Mouse (Mus musculus): ENCODE data around the gene Ube2m. TPM values are rescaled to one million over a fixed set of nuclear protein-coding genes. Genes with fewer than 3 reads are reported as not detected.
A peak's percentile ranks its signal among the peaks of the same experiment; 100 is the strongest.

Gene Ube2m
- polyA plus RNA-seq, 1 experiment from 2014 or later = 90.9 TPM

GRCm38 (mm10) chr7:13038621-13039169, 620 bp upstream of the Ube2m start:
- H3K9ac ChIP-seq (ENCODE audit: low read length) = peak overlapping the region; percentile 97
- H3K4me2 ChIP-seq (replicated peaks; ENCODE audit: low read depth) = peak overlapping the region; percentile 65
- H3K27ac ChIP-seq (replicated peaks) = peak overlapping the region; percentile 99
- WGBS = 11% methylated on average over 15 of the region's 15 CpGs
- no peaks in the 10 kb centered on the region for H3K9me3 ChIP-seq (ENCODE audit: control insufficient read depth, low read length)
- peak overlapping the region; percentile 72 for H3K4me3 ChIP-seq (ENCODE audit: low read depth, low read length)
- ATAC-seq (ENCODE audit: low FRiP score, low TSS enrichment) (no peak), DNase-seq (ENCODE audit: low spot score) (no peak)
- no peak for TF ChIP-seq CTCF (IDR thresholded peaks at IDR 0.05; ENCODE audit: low read depth)
- no peak for TF ChIP-seq EP300 (optimal IDR thresholded peaks at IDR 0.05)
- peaks cover 8% of the 10 kb centered on the region; the same call in 1 of the 2 replicates for H3K4me1 ChIP-seq (replicated peaks; ENCODE audit: control insufficient read depth, insufficient read depth)
- H3K36me3 ChIP-seq (ENCODE audit: control insufficient read depth, insufficient read depth, low read length) = peaks cover 4% of the 10 kb centered on the region
- H3K27me3 ChIP-seq (ENCODE audit: control insufficient read depth, insufficient read depth, low read length) = peaks cover 3% of the 10 kb centered on the region; the same call in 1 of the 2 replicates

- DNase-seq (ENCODE audit: low spot score) = no peak
These were observed 709 bp downstream of the Ube2m start for GRCm38 (mm10) chr7:13037366-13037765.

GRCm38 (mm10) chr7:13036806-13037205, 1.3 kb downstream of the Ube2m start:
- peaks cover 11% of the 10 kb centered on the region for H3K36me3 ChIP-seq (ENCODE audit: control insufficient read depth, insufficient read depth, low read length)
- TF ChIP-seq EP300 (optimal IDR thresholded peaks at IDR 0.05) (no peak), CTCF (IDR thresholded peaks at IDR 0.05; ENCODE audit: low read depth) (no peak)
- peak overlapping the region; percentile 97 for H3K9ac ChIP-seq (ENCODE audit: low read length)
- H3K9me3 ChIP-seq (ENCODE audit: control insufficient read depth, low read length) = no peaks in the 10 kb centered on the region
- H3K27ac ChIP-seq (replicated peaks) = no peak overlapping the region; the same call in 1 of the 2 replicates
- H3K4me2 ChIP-seq (replicated peaks; ENCODE audit: low read depth) = peak overlapping the region; percentile 65
- no peaks in the 10 kb centered on the region for H3K27me3 ChIP-seq (ENCODE audit: control insufficient read depth, insufficient read depth, low read length)
- 23% methylated on average over 4 of the region's 4 CpGs for WGBS
- H3K4me3 ChIP-seq (ENCODE audit: low read depth, low read length) = peak overlapping the region; percentile 72
- DNase-seq (ENCODE audit: low spot score) (no peak), ATAC-seq (ENCODE audit: low FRiP score, low TSS enrichment) (no peak)
- peaks cover 6% of the 10 kb centered on the region; the same call in 1 of the 2 replicates for H3K4me1 ChIP-seq (replicated peaks; ENCODE audit: control insufficient read depth, insufficient read depth)

More at GRCm38 (mm10) chr7:13037366-13037765, 709 bp downstream of the Ube2m start:
- H3K9ac ChIP-seq (ENCODE audit: low read length) = peak overlapping the region; percentile 97
- peaks cover 6% of the 10 kb centered on the region for H3K36me3 ChIP-seq (ENCODE audit: control insufficient read depth, insufficient read depth, low read length)
- no peak for TF ChIP-seq EP300 (optimal IDR thresholded peaks at IDR 0.05)
- TF ChIP-seq CTCF (IDR thresholded peaks at IDR 0.05; ENCODE audit: low read depth) = no peak
- no peaks in the 10 kb centered on the region for H3K27me3 ChIP-seq (ENCODE audit: control insufficient read depth, insufficient read depth, low read length)
- WGBS = under 1% methylated on average over 33 of the region's 33 CpGs
- no peak; the same call in 1 of the 2 replicates for ATAC-seq (ENCODE audit: low FRiP score, low TSS enrichment)
- H3K9me3 ChIP-seq (ENCODE audit: control insufficient read depth, low read length) = no peaks in the 10 kb centered on the region
- H3K4me3 ChIP-seq (ENCODE audit: low read depth, low read length) = peak overlapping the region; percentile 72
- peaks cover 6% of the 10 kb centered on the region; the same call in 1 of the 2 replicates for H3K4me1 ChIP-seq (replicated peaks; ENCODE audit: control insufficient read depth, insufficient read depth)
- H3K4me2 ChIP-seq (replicated peaks; ENCODE audit: low read depth) = peak overlapping the region; percentile 65
- H3K27ac ChIP-seq (replicated peaks) = peak overlapping the region; percentile 99

- H3K36me3 ChIP-seq (ENCODE audit: control insufficient read depth, insufficient read depth, low read length) = peaks cover 19% of the 10 kb centered on the region
- WGBS = 80% methylated on average over 17 of the region's 17 CpGs
- H3K4me2 ChIP-seq (replicated peaks; ENCODE audit: low read depth) = no peak overlapping the region
- H3K4me3 ChIP-seq (ENCODE audit: low read depth, low read length) = no peak overlapping the region
- DNase-seq (ENCODE audit: low spot score) (no peak), ATAC-seq (ENCODE audit: low FRiP score, low TSS enrichment) (no peak)
- H3K27me3 ChIP-seq (ENCODE audit: control insufficient read depth, insufficient read depth, low read length) = no peaks in the 10 kb centered on the region
- no peaks in the 10 kb centered on the region for H3K9me3 ChIP-seq (ENCODE audit: control insufficient read depth, low read length)
- TF ChIP-seq EP300 (optimal IDR thresholded peaks at IDR 0.05) (no peak), CTCF (IDR thresholded peaks at IDR 0.05; ENCODE audit: low read depth) (no peak)
- H3K27ac ChIP-seq (replicated peaks) = peak overlapping the region; percentile 96
- peak overlapping the region; percentile 79; the same call in 1 of the 2 replicates for H3K9ac ChIP-seq (ENCODE audit: low read length)
- peaks cover 6% of the 10 kb centered on the region; the same call in 1 of the 2 replicates for H3K4me1 ChIP-seq (replicated peaks; ENCODE audit: control insufficient read depth, insufficient read depth)
These were observed 2.7 kb downstream of the Ube2m start for GRCm38 (mm10) chr7:13035211-13035855.

GRCm38 (mm10) chr7:13034148-13034977, 3.7 kb downstream of the Ube2m start, which contains the start of gene Chmp2a:
Gene Chmp2a (minus strand): TSS chr7:13034807.
- Histone ChIP-seq H3K36me3 (ENCODE audit: control insufficient read depth, insufficient read depth, low read length) (peaks cover 28% of the 10 kb centered on the region), H3K4me1 (replicated peaks; ENCODE audit: control insufficient read depth, insufficient read depth) (peaks cover 6% of the 10 kb centered on the region; the same call in 1 of the 2 replicates), H3K27me3 (ENCODE audit: control insufficient read depth, insufficient read depth, low read length) (no peaks in the 10 kb centered on the region), H3K9me3 (ENCODE audit: control insufficient read depth, low read length) (no peaks in the 10 kb centered on the region), H3K27ac (replicated peaks) (peak within 1 kb of the TSS; percentile 96), H3K4me3 (ENCODE audit: low read depth, low read length) (peak within 1 kb of the TSS; percentile 57), H3K4me2 (replicated peaks; ENCODE audit: low read depth) (peak within 1 kb of the TSS; percentile 74), H3K9ac (ENCODE audit: low read length) (peak within 1 kb of the TSS; percentile 79)
- no peak for TF ChIP-seq CTCF (IDR thresholded peaks at IDR 0.05; ENCODE audit: low read depth)
- DNase-seq (ENCODE audit: low spot score) (peak; percentile 99), ATAC-seq (ENCODE audit: low FRiP score, low TSS enrichment) (peak; percentile 83)
- under 1% methylated on average over 45 of the region's 45 CpGs for WGBS
